Mouse (Mus musculus): Measurements from ENCODE around the gene Dck. TPM values are rescaled to one million over a fixed set of nuclear protein-coding genes. Genes with fewer than 3 reads are reported as not detected.
"Not testable (repeated sequence)": the region's sequence is repeated elsewhere in the genome, so short reads cannot be mapped to it uniquely, and the experiment has no call there.

Gene Dck
- 10 to 100 TPM; 39.4 to 97.7 (median 42.7) TPM for polyA plus RNA-seq (2017; shearing (Covaris generic))

DNA sequence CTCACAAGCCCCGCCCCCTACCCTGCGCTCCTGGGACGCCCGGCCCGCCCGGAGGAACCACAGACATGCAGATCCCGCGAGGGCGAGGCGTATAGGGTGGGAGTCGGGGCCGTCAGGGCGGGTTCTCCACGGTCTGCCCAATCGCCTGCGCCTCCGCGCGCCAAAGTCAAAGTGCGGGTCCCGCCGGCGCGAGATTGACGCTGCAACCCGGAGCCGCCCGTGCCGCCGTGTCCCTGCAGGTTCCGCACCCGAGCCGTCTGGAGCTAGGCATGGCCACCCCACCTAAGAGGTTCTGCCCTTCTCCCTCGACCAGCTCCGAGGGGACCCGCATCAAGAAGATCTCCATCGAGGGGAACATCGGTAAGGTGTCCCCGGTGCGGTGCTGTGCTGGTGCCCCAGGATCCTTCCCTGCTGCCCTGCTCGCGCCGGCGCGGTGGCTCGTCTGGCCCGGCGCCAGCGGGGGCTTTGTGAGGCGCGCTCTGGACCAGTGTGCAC, at the start of gene Dck:
Gene Dck (plus strand): TSS at position 10 of the 495 bp plus-strand sequence.
- ATAC-seq: peak; percentile 91

DNA sequence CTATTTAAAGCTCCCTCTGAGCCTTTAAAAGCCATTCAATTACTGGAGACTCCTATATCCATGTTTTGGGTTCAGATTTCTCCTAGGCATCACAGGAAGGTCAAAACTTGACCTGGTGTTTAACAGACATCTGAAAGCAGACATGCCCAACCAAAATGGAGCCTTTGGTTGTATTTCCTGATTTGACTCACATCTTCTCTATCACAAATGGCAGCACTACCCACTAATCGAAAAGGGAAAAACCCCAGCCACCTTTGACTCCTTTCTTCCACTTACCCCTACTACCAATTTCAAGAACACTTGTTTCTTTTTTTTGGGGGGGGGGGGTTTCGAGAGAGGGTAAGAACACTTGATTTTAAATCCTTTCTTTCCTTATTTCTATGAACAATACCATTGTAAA, 47.8 kb upstream of the Dck start:
- no peak for ATAC-seq

DNA sequence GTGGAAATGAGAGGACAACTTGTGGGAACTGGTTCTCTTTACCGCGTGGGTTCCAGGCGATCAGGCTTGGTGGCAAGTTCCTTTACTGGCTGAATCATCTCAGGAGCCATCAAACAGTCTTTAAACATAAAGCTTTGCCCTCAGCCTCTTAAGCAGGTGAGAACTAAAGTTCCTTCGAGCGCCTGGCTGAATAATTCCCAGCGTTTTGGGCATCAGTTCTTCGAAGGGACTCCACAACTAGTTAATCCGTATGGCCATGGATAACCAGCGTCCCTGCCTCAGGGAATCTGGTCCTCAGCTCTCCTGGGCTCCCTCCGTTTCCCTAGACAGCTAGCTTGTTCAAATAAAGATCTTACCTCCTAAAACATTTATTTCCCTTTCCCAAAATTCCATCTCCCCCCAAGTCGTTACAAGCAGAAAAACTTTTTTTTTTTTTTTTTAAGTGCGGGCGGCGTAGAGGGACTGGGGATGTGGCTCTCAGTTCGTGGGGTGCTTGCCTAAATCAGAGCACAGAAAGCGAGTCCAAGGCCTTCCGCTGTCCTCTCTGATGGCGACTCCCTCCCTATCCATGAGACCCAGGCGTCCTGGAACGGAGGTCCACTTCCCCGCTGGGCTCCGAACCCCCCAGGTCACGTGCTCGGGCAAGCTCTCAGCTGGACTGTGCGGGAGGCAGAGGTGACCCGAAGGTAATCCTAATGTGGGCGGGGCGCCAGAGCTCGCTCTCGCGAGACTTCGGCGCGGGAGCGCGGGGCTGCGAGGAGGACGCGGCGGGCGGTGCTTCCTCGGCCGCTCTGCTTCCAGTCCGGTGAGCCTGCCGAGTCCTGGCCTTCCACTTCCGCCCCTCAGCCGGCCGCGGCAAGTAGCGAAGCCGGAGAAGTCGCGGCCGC, 44.4 kb upstream of the Dck start, which contains the start of gene Mob1b:
Gene Mob1b (plus strand): TSS at position 740 of the 887 bp plus-strand sequence.
- ATAC-seq: peak; percentile 88

DNA sequence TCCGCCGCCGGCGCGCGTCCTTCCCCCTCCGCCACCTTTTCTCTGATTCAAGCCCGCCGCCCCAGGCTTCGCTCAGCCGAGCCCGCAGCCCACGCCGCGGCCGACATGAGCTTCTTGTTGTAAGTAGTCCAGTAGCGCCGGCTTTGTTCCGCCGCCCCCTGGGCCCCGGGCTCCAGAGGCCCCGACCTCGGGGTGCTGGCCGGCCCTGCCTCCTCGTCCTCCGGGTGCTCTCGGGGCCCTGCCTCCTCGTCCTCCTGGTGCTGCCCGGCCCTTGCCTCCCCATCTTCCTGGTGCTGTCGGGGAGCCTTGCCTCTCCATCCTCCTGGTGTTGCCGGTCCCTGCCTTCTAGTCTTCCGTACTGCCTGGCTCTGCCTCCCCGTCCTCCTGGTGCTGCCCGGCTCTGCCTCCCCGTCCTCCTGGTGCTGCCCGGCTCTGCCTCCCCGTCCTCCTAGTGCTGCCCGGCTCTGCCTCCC, 43.8 kb upstream of the Dck start:
- peak; percentile 36 for ATAC-seq

DNA sequence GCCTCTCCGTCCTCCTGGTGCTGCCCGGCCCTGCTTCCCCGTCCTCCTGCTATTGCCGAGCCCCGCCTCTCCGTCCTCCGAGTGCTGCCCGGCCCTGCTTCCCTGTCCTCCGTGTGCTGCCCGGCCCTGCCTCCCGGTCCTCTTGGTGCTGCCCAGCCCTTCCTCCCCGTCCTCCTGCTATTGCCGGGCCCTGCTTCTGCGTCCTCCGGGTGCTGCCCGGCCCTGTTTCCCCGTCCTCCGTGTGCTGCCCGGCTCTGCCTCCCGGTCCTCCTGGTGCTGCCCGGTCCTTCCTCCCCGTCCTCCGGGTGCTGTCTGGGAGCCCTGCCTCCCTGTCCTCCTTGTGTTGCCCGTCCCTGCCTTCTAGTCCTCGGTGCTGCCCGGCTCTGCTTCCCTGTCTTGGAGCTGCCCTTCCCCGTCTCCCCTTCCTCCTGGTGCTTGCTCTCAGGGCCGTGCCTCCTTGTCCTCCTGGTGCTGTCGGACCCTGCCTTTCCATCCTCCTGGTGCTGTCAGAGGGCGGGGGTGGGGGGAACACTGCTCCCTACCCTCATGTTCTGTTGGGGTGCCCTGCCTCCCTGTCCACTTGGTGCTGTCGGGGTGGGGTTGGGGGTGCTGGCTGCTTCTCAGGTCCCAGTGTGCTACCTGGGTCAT, 43.1 kb upstream of the Dck start:
- no peak for ATAC-seq

DNA sequence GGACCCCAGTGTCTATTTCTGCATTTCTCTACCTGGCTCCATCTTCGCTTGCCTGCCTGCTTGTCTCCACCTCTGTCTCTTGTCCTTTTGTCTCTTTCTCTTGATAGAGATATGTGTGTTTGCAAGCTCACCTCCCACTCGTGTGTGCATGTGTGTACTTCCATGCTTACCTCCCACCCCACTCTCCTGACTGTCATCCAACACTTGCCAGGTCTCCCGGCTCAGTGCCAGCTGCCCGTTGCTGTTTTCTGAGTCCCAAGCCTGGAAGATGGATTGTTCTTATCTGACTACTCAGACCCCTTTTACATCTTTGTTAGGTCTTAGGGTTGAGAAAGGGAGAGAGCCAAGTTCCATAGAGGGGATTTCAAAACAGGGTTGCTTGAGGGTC, 42.6 kb upstream of the Dck start:
- no peak for ATAC-seq

DNA sequence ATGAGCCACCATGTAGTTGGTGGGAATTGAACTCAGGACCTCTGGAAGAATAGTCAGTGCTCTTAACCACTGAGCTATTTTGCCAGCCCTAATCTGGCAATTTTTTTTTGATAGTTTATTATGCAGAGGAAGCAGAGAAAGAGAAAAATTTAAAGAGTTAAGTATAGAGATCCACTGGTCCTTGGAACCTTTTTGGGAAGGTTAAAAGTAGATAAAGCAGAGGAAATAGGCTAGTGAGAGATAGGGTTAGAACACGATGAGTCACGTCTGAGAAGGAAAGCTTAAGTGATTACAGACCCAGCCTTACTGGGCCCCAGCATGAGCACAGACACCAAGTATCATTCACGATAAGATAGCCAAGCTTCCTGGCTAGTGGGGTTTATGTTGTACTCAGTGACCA, 40.8 kb upstream of the Dck start:
- ATAC-seq: no peak

DNA sequence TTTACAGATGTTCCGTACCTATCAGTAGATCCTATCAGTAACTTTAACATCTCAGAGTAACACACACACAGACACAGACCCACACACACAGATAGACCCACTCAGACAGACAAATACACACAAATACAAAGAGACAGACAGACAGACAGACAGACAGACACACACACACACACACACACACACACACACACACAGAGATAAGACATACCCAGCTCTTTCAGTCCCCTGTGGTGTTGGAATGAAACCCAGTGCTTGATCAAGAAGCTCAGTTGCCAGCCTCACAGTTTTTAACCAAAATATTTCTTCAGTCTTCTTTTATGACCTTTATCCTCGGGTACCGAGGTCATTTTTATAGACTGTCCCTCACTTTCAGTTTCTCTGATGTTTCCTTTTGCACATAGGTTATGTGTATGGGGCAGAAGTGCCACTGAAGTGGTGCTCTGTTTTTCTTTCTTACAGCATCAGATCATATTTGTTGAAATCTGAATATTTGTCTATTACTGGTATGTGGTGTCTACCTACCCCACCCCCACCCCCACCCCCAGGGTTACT, 37.1 kb upstream of the Dck start:
- peak; percentile 62 for ATAC-seq

DNA sequence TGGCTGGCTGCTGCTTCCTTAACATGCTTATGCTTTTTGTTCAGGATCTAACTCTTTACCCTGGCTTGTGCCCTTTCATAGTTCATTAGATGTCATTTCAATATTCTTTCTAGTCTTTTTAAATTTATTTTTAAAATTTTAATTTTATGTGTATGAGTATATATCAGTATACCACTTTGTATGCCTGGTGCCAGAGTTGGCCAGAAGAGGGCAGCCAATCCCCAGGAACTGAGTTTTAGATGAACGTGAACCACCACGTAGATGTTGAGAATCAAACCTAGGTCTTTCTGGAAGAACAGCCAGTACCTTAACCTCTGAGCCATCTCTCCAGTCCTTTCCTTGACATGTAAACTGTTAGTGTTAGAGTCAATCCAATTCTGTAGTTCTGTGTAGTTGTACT, 30.0 kb upstream of the Dck start:
- peak; percentile 56 for ATAC-seq

DNA sequence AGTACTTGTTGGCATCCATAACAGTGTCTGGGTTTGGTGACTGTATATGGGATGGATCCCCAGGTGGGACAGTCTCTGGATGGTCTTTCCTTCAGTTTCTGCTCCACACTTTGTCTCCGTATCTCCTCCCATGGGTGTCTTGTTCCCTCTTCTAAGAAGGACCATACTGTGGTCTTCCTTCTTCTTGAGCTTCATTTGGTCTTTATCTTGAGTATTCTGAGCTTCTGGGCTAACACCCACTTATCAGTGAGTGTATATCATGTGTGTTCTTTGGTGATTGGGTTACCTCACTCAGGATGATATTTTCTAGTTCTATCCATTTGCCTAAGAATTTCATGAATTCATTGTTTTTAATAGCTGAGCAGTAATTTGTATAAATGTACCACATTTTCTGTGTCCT, 23.7 kb upstream of the Dck start:
- not testable (repeated sequence) for ATAC-seq

DNA sequence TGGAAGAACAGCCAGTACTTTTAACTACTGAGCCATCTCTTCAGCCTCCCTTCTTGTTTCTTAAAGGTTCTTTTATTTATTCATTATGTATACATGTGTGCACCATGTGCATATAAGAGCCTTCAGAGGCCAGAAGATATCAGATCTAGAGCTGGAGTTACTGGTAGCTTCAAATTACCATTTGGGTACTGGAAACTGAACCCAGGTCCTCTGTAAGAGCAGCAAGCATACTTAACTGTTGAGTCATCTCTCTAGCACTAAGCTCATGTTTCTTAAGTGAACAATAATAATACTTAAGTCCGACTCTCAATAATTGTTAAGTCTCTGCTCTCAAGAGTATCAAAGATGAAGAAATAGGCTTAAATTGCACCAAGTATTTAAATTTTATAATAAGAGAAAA, 17.0 kb upstream of the Dck start:
- no peak for ATAC-seq

DNA sequence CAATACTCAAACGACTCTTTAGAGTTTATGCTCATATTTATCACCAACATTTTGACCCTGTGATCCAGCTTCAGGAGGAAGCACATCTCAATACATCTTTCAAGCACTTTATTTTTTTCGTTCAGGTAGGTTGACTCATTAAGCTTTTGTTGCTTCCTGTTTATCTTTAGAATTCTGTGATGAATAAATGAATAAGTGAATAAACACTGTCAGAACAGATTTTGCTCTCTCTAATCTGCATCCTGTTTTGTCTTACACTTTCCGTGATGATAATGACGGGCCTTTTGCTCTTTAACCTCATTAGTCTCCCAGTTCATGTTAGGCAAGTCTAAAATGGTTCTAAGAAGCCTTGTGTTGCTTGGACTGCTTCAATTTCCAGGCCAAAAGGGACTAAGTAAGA, 11.6 kb upstream of the Dck start:
- ATAC-seq: peak; percentile 84

DNA sequence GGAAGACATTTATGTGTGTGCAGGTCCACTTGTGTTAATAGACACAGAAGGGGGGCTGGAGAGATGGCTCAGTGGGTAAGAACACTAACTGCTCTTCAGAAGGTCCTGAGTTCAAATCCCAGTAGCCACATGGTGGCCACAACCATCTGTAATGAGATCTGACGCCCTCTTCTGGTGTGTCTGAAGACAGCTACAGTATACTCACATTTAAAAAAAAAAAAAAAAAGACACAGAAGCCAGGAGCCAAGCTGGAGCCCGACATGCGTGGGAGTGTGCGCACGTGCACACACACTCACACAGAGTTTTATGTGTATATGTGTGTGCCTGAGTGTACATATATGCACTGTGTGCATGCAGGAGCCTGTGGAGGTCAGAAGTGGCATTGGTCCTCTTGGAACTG, 2.2 kb upstream of the Dck start:
- ATAC-seq: no peak

DNA sequence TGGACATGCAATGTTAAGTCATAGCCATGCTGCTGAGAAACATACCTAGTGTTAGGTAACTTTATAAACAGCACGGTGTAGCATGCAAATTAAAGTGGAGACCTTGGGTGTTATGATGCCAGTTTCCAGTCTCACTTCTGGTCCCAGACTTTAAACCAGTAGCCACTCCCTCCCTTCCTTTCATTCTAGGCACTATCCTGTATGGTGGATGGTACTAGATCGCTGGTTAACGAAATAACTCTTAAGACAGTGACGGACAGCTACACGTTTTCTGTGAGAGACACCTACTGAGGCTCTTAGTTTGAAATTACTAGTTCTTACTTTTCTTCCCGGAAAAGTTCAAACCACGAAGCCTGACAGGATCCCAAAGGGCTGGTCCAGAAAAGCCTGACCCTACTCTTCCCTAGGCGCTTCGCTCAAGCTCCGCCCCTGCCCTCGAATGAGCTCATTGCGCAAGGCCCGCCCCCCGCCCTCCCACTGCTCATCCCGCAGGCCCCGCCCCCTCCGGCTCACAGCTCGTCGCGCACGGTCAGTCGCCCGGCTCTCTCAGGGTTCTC, 288 bp upstream of the Dck start:
- ATAC-seq: peak; percentile 28

DNA sequence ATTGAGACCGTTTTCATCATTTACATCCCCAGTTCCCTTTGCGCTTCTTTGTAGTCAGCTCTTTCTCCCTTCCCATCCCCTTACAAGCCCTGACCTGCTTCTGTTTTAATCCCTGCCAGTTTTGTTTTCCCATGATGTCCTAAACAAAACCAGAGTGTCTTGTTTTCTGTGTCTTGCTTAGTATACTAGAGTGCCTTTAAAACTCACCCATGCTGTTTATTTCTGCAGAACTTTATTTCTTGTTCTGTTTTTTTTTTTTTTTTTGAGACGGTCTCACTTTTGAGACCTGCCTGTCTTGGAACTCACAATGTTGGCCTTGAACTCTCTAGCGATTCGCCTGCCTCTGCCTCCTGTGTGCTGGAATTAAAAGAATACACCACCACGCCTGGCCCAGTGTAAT, 791 bp downstream of the Dck start:
- ATAC-seq: no peak

DNA sequence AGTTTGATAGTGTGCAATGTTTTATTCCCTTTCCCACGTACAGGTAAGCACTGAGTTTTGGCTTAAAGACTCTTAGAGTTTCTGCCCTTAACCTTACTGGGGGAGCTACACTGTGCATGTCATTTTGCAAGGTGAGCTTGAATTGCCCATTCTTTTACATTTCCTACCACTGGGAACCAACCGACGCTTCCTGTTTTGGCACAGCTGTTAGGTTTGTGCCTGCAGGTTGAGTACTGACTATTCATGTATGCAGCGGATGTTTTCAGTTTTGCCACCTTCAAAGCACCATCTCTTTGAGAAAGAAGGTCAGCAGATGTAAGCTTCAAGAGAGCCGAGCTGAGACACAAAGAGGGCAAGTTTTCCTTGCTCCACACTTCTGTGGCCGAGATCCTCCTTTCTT, 1.3 kb downstream of the Dck start:
- ATAC-seq: peak; percentile 36

DNA sequence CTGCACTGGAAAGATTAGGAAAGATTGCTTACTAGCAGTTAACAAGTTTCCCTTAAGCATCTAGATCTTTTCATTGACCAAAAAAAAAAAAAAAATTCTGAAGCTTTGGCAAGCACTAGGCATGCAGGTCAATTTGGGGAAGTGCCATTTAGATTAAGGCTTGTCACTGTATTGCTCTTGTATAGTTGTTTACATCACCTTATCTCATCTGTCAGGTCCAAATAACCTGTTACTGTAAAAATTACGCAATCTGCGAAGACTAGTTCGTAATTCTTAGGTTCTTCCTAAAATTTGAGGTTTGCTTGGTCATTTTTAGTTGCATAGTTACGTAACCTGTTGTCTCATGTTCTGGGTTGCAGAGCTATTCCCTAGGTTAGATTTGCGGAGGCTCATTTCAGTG, 2.1 kb downstream of the Dck start:
- ATAC-seq: no peak

DNA sequence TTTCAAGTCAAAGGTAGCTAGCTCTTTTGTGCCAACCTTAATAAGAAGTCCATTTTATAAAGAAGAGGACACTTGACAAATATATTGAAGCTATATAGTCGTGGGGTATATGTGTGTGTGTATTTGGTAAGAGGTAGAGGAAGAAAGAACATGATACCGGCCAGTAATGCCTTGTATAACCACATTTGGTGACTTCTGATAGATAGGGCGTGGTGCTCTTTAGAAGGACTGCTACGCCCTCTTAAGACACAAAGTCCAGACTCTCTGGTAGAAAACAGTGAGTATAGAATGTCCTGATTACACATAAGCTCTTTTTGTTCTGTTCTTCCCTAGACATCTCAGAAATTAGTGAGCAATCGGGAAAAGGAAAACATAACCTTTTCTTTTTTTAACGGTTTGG, 3.4 kb downstream of the Dck start:
- no peak for ATAC-seq

DNA sequence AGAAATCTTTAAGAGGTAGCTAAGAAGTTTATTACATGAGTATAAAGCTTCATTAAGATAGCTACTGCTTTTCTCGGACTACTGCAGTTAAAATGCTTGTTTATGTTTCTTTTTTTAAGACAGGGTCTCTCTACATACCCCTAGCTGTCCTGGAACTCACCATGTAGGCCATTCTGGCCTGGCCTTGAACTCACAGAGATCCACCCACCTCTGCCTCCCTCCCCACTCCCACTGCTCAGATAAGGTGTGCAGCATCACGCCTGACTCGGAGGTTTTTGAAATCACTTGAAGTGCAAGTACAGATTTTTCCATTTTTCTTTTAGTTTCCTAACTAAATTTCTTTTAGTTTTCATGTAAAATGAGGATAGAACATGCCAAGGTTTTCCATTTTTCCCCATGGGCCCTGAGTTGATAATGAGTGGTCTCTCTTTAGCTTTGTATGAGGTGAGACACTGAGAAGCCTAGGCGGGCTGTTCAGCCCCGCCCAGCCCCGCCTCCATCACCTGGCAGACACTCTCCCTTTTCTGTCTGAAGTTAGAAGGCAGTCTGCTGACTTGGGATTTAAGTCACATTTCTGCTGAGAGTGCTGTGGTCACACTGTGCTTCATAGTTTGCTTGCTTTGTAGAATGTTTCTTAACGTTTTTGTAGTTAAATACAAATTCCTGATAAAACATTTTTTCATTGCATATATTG, 17.4 kb downstream of the Dck start:
- no peak for ATAC-seq

DNA sequence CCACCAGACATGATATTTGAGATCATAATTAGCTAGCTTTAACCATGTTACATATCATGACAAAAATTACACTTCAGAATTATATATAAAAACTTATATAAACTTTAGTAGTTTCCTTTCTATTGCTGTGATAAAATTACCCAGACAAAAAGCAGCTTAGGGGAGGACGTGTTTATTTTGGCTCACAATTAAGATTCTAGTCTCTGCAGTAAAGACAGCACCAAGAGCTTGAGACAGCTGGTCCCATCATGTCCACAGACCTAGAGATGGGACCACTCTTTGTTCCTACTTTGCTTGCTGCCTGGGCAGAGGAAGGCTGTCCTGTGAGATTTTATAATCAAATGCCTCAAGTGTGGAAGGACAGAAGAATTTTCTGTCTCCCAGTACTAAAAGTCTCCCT, 20.3 kb downstream of the Dck start:
- ATAC-seq: no peak

DNA sequence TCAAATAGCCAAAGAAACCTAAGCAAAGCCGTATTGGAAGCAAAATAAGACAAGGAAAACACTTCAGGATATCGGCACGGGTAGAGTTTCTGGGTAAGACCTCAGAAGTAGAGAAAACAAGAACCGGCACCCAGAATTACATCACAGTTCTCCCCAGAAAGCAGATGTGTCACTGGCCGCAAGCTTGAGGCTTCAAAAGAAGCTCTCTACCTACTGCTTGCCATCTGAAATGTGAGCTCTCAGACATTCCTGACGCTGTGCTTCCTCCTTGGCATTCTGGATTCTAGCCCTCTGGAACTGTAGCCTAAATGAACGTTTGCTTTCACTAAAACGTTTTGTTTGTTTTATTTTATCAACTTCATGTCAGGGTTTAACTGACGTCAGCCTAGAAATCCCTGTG, 25.9 kb downstream of the Dck start:
- no peak for ATAC-seq

Data from inflammation-experienced regulatory T-cells, adult 6 months (primary cell).